Mouse (Mus musculus): Measurements from ENCODE around the gene Sec14l2. TPM values are rescaled to one million over a fixed set of nuclear protein-coding genes. Genes with fewer than 3 reads are reported as not detected.
A peak's percentile ranks its signal among the peaks of the same experiment; 100 is the strongest.

Gene Sec14l2
- total and polyA plus RNA-seq, 3 experiments, result 15.5 to 40.1 TPM; not detected in 1

DNA sequence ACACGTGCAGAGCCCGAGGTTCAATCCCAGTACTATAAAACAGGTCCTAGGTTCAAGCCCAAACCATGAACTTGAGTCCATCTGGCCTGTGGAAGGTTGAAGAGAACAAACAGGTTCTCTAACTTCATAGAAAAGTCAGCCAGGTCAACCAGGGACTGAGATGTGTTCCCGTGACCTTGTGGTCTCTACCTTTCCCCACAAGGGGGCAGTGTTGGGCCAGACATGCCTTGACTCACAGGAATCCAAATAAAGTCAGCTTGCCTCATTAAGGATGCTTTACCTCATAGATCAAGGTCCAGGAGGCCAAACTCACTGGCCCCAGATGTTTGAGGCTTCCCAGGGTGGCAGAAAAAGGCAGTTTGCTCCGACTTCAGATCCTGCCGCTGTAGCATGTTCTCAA lies 69.6 kb downstream of the Sec14l2 start:
- no peaks in the 10 kb centered on the region for H3K9me3 ChIP-seq (replicated peaks; ENCODE audit: insufficient read depth, low read length)
- TF ChIP-seq ETS1 (IDR thresholded peaks at IDR 0.05; ENCODE audit: low read depth, low read length) (no peak), GATA1 (IDR thresholded peaks at IDR 0.05; ENCODE audit: low read depth, low read length) (no peak), MEF2A (IDR thresholded peaks at IDR 0.05; ENCODE audit: extremely low read depth, insufficient replicate concordance, low read depth, low read length, poor library complexity, severe bottlenecking) (no peak), JUND (IDR thresholded peaks at IDR 0.05; ENCODE audit: low read depth, low read length) (no peak), ZMIZ1 (IDR thresholded peaks at IDR 0.05; ENCODE audit: low read depth, low read length) (no peak), NRF1 (IDR thresholded peaks at IDR 0.05; ENCODE audit: insufficient read depth, low read depth, low read length, poor library complexity, severe bottlenecking) (no peak), NELFE (IDR thresholded peaks at IDR 0.05; ENCODE audit: low read depth, low read length) (no peak), KAT2A (conservative IDR thresholded peaks at IDR 0.05; ENCODE audit: low read depth, low read length) (no peak), POLR2A (IDR thresholded peaks at IDR 0.05; ENCODE audit: control insufficient read depth in 1 of 2, insufficient read depth in 1 of 2, low read depth in 1 of 2, low read length in 2 of 2, poor library complexity in 1 of 2) (no peak), USF2 (IDR thresholded peaks at IDR 0.05; ENCODE audit: borderline replicate concordance in 1 of 2, insufficient read depth in 1 of 2, low read depth in 1 of 2, low read length in 2 of 2) (no peak), TAL1 (IDR thresholded peaks at IDR 0.05; ENCODE audit: low read length) (no peak), MAZ (IDR thresholded peaks at IDR 0.05; ENCODE audit: low read depth, low read length) (no peak), TCF12 (IDR thresholded peaks at IDR 0.05; ENCODE audit: low read depth, low read length) (no peak), POLR2AphosphoS2 (IDR thresholded peaks at IDR 0.05; ENCODE audit: low read length) (no peak), MAX (IDR thresholded peaks at IDR 0.05; ENCODE audit: low read length) (no peak), UBTF (IDR thresholded peaks at IDR 0.05; ENCODE audit: borderline replicate concordance, insufficient read depth, low read depth, low read length) (no peak), CHD2 (IDR thresholded peaks at IDR 0.05; ENCODE audit: low read length) (no peak), ZKSCAN1 (IDR thresholded peaks at IDR 0.05; ENCODE audit: low read depth, low read length) (no peak), RAD21 (IDR thresholded peaks at IDR 0.05; ENCODE audit: low read depth, low read length) (peak; percentile 96), MXI1 (IDR thresholded peaks at IDR 0.05; ENCODE audit: low read depth, low read length) (no peak), E2F4 (IDR thresholded peaks at IDR 0.05; ENCODE audit: borderline replicate concordance, low read depth, low read length) (no peak), SMC3 (IDR thresholded peaks at IDR 0.05; ENCODE audit: low read depth, low read length) (peak; percentile 97), CTCF (IDR thresholded peaks at IDR 0.05 in 2 of 3, conservative IDR thresholded peaks at IDR 0.05 in 1 of 3; ENCODE audit: control insufficient read depth in 1 of 3, insufficient read depth in 1 of 3, low read depth in 2 of 3, low read length in 3 of 3, poor library complexity in 1 of 3, severe bottlenecking in 1 of 3) (peak; percentile 95 to 98 (median 95)), ELF1 (IDR thresholded peaks at IDR 0.05; ENCODE audit: low read depth, low read length) (no peak), MYB (IDR thresholded peaks at IDR 0.05; ENCODE audit: low read depth, low read length) (no peak), RCOR1 (IDR thresholded peaks at IDR 0.05; ENCODE audit: low read depth, low read length) (no peak), MYC (IDR thresholded peaks at IDR 0.05; ENCODE audit: low read depth, low read length) (no peak), ZNF384 (IDR thresholded peaks at IDR 0.05; ENCODE audit: low read depth, low read length) (no peak), TBP (IDR thresholded peaks at IDR 0.05; ENCODE audit: low read depth, low read length) (no peak), GABPA (IDR thresholded peaks at IDR 0.05; ENCODE audit: low read depth, low read length) (no peak), EP300 (IDR thresholded peaks at IDR 0.05; ENCODE audit: low read depth in 1 of 2, low read length in 2 of 2) (no peak), USF1 (IDR thresholded peaks at IDR 0.05; ENCODE audit: low read depth, low read length) (peak; percentile 69), POLR2AphosphoS5 (IDR thresholded peaks at IDR 0.05; ENCODE audit: borderline replicate concordance, low read depth, low read length) (no peak), ZC3H11A (IDR thresholded peaks at IDR 0.05; ENCODE audit: low read depth, low read length) (peak; percentile 91), HCFC1 (IDR thresholded peaks at IDR 0.05; ENCODE audit: low read depth, low read length) (no peak)
- H3K4me3 ChIP-seq (ENCODE audit: control insufficient read depth in 1 of 2, insufficient read depth in 1 of 2, low read depth in 2 of 2, low read length in 2 of 2), result no peak overlapping the region
- H3K9ac ChIP-seq (ENCODE audit: control insufficient read depth, low read depth, low read length, poor library complexity, severe bottlenecking), result no peak overlapping the region
- no peaks in the 10 kb centered on the region for H3K79me2 ChIP-seq (ENCODE audit: control insufficient read depth, insufficient read depth, low read length, poor library complexity)
- H3K27ac ChIP-seq (ENCODE audit: control insufficient read depth, low read depth, low read length), result no peak overlapping the region
- peak; percentile 84 for DNase-seq (ENCODE audit: low read depth, low spot score)
- peaks cover 12 to 15% of the 10 kb centered on the region in 2 experiments for H3K27me3 ChIP-seq (ENCODE audit: control insufficient read depth in 1 of 2, insufficient read depth in 2 of 2, low read length in 2 of 2)
- no peaks in the 10 kb centered on the region for H3K4me1 ChIP-seq (ENCODE audit: control insufficient read depth in 1 of 2, insufficient read depth in 2 of 2, low read length in 2 of 2)
- H3K36me3 ChIP-seq (ENCODE audit: control insufficient read depth in 1 of 2, insufficient read depth in 2 of 2, low read length in 2 of 2), result no peaks in the 10 kb centered on the region
